Mouse (Mus musculus) gastrocnemius, adult 2 months (tissue): ENCODE results near the gene Gse1. TPM values are rescaled to one million over a fixed set of nuclear protein-coding genes. Genes with fewer than 3 reads are reported as not detected.

Experiments
- DNase-seq: peaks from one replicate; pipeline ENCODE4 v3.0.0; 2022
- H3K27ac ChIP-seq: fragments of 200-600 bp; 2 replicates; pipeline ENCODE4 v1.8.1; 2022; ENCODE audit warnings: mild to moderate bottlenecking
- H3K4me3 ChIP-seq: fragments of 200-600 bp; 2 replicates; pipeline ENCODE4 v1.8.1; 2022; ENCODE audit warnings: mild to moderate bottlenecking, moderate library complexity
- CTCF ChIP-seq: fragments of 200-600 bp; IDR thresholded peaks from 2 replicates; pipeline ENCODE4 v1.8.1; 2022; ENCODE audit warnings: antibody characterized with exemption, mild to moderate bottlenecking, moderate library complexity
- intact Hi-C: fragments of 180-260 bp; cut with DNase I; formaldehyde crosslinking; loops from one replicate; pipeline ENCODE4 v1.15.1; 2025
- total RNA-seq, 2 experiments: library from RNA; stranded (reverse); gene quantifications; 2 replicates each; pipeline ENCODE4 v1.2.3; 2021

Gse1 gene
- total RNA-seq, 2 experiments from 2014 or later = 26.5 to 37.3 TPM

GRCm38 (mm10) chr8:120284265-120284664 lies 56.0 kb downstream of the Gse1 start:
- no peak for TF ChIP-seq CTCF
- Histone ChIP-seq H3K4me3 (no peak overlapping the region), H3K27ac (no peak overlapping the region)
- intact Hi-C loops = loop anchor here (5.0 kb wide), 1 partner anchor 308 kb away; no protein-coding TSS in a partner anchor
- DNase-seq = no peak

DNA sequence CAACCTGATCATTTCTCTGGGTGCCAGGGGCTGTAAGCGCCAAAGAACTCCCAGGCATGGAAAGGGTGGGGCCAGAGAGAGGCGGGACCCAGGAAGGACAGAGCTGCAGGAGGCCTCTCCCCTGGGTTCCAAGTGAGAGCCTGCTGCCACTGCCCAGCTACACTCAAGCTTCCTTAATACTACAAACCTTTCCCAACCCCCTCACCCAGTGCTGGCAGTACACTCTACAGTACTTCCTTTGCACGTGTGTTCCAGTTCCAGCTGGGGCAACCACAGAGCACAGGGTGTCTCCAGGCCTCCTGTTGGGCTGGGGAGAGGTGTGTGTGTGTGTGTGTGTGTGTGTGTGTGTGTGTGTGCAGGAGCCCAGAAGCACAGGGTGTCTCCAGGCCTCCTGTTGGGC lies 56.8 kb downstream of the Gse1 start:
- no peak for DNase-seq
- no peak for TF ChIP-seq CTCF
- H3K4me3 ChIP-seq = no peak overlapping the region
- intact Hi-C loops = no loop called here
- H3K27ac ChIP-seq = no peak overlapping the region

DNA sequence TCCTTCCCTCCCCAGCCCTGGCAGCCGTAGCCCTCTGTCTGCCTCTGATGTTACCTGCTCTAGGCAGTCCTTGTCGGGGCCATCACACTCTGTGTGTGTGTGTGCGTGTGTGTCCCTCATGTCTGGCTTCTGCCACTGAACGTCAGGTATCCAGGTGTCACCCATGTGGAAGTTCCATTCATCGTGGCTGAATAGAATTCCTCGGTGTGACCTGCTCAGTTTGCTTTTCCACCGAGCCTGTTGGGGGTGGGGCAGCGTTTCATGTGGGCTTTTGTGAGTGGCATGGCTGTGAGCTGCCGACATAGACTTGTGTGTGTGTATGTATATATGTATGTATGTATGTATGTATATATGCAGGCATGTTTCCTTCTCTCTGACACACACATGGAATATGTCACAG lies 57.6 kb downstream of the Gse1 start:
- intact Hi-C loops = no loop called here
- no peak overlapping the region for H3K27ac ChIP-seq
- DNase-seq = no peak

GRCm38 (mm10) chr8:120288122-120288908 lies 60.1 kb downstream of the Gse1 start:
- peak; percentile 85 for DNase-seq
- intact Hi-C loops = no loop called here
- H3K27ac ChIP-seq = peak overlapping the region; percentile 61
- no peak overlapping the region for H3K4me3 ChIP-seq
- TF ChIP-seq CTCF = peak; percentile 79

More for the DNA sequence above, 57.6 kb downstream of the Gse1 start:
- no peak for TF ChIP-seq CTCF
- H3K4me3 ChIP-seq = no peak overlapping the region

GRCm38 (mm10) chr8:120289191-120289590 lies 60.9 kb downstream of the Gse1 start:
- intact Hi-C loops = no loop called here
- Histone ChIP-seq H3K4me3 (no peak overlapping the region), H3K27ac (peak overlapping the region; percentile 61)
- DNase-seq = no peak
- TF ChIP-seq CTCF = no peak

GRCm38 (mm10) chr8:120289698-120290181 lies 61.5 kb downstream of the Gse1 start:
- intact Hi-C loops = no loop called here
- no peak overlapping the region for H3K4me3 ChIP-seq
- H3K27ac ChIP-seq = peak overlapping the region; percentile 61
- peak; percentile 86 for DNase-seq
- no peak for TF ChIP-seq CTCF

DNA sequence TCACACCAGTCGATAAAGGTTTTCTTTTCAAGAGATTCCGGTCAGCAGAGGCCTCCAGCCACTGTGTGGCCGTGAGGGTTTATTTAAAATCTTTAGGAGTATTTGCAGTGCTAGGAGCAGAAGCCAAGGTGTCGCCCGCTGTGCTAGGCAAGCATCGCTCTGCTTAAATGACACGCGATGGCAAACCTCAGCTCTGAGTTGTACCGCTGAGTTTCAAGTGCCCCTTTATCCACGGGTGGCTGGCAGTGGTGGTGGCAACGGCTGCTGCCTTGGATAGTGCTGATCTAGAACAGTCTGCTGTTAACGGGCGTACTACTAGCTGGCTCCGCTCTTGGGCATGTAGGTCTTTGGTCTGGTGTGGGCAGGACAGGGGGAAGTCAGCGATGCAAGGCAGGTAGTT lies 62.4 kb downstream of the Gse1 start:
- TF ChIP-seq CTCF = no peak
- Histone ChIP-seq H3K4me3 (no peak overlapping the region), H3K27ac (peak overlapping the region; percentile 61; the same call in 1 of the 2 replicates)
- DNase-seq = peak; percentile 31
- intact Hi-C loops = no loop called here

GRCm38 (mm10) chr8:120291650-120292049 lies 63.4 kb downstream of the Gse1 start:
- DNase-seq = peak; percentile 24
- no peak for TF ChIP-seq CTCF
- no peak overlapping the region for H3K4me3 ChIP-seq
- H3K27ac ChIP-seq = peak overlapping the region; percentile 43
- intact Hi-C loops = no loop called here

DNA sequence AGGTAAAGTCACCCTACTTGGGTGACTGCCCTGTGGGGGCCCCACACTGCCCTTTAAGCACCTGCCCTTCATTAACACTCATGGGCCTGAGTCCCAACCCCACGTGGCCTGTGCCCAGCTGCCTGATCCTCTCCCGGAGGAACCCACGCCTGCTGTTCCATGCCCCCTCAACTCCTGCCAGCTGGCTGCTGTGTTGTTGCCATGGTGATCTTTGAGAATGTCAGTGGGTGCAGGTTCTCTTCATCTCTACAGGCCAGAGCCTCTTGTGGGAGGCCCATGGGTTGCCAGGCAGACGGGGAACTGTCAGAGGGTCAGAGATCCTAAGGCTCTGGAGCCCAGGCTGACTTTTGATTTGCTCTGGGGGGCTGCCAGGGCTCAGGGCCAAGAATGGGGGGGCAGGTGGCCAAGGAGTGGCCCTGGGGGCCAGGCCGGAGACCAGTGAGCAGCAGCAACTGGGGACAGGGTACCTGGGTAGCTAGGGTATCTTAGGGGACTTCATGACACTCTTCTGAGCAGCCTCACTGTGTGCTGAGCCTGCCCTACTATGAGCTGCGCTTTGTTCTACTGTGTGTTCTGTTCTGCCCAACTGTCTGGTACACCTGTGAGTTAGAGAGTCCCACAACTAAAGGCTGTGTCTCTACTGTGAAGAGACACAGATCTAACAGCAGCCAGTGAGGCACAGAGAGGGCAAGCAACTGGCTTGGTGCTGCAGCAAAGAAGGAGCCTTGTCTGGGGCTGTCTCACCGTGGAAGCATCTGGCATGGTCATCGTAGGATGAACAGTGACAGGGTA lies 64.3 kb downstream of the Gse1 start:
- TF ChIP-seq CTCF = no peak
- DNase-seq = peak; percentile 60
- intact Hi-C loops = no loop called here
- Histone ChIP-seq H3K27ac (peak overlapping the region; percentile 43), H3K4me3 (no peak overlapping the region)

DNA sequence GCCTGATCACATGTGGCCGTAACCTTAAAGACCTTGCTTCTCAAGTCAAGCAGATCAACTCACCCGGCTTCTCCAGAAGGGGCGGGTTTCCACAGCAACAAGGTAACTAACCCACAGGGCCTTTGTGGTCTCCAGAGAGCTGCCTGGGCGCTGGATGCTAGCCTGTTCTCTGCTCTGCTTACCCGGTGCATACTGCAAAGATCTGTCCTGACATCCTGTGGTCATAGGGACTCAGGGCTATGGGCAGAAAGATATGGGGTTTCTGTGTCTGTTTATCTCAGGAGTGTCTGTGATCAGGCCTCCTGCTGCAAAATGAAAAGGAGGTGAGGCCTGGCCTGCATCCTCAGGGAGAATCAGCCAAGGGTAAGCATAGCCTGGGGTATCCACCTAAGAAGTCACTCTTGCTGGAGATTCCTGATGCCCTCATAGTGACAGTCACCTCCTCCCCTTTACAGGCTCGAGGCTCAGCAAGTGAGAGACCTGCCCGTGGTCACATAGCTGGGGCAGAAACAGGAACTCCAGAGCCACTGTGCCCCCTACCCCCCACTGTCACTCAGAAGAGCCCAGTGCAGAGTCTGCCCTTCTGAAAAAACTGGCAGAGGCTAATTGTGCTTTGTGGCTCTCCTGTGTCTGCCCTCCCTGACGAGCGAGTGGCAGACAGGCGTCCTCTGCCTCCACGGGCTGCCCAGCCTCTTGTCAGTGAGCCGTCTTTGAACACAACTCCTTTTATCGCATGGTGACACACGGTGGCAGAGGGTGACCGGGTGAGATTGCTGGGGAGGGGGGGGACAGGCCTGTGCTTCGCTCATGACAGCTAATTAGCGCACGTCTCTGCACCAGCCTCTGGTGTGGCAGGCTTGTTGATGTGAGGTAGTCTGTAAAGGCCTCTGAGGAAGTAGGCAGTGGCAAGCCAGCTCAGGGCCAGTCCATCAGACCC lies 65.4 kb downstream of the Gse1 start:
- no peak for DNase-seq
- intact Hi-C loops = no loop called here
- no peak for TF ChIP-seq CTCF
- H3K27ac ChIP-seq = peak overlapping the region; percentile 5; the same call in 1 of the 2 replicates
- H3K4me3 ChIP-seq = no peak overlapping the region

- DNase-seq = no peak
- TF ChIP-seq CTCF = no peak
- H3K4me3 ChIP-seq = no peak overlapping the region
- intact Hi-C loops = no loop called here
- peak overlapping the region; percentile 6; the same call in 1 of the 2 replicates for H3K27ac ChIP-seq
Measured at GRCm38 (mm10) chr8:120294982-120295870, 67.0 kb downstream of the Gse1 start.
